Mouse (Mus musculus) liver, embryonic 14.5 days (tissue): Measurements from ENCODE around the gene Ltb4r2. TPM values are rescaled to one million over a fixed set of nuclear protein-coding genes. Genes with fewer than 3 reads are reported as not detected.

Experiments
- ATAC-seq: fragments of 200-750 bp; cut with Nextera tagmentation; 2 replicates; pipeline ENCODE4 v1.8.0; 2017; ENCODE audit warnings: moderate number of reproducible peaks, mild to moderate bottlenecking, moderate library complexity; ENCODE audit not compliant: insufficient read depth
- DNase-seq, 3 experiments: peaks; one replicate each; pipeline ENCODE4 v3.0.0-alpha.2; 2012 to 2013; ENCODE audit warnings: low read depth in 3 of 3, low spot score in 3 of 3
- H3K27ac ChIP-seq: fragments of 300-500 bp; sonication (generic); 2 replicates; pipeline ENCODE4 v1.5.1; 2014; ENCODE audit warnings: moderate library complexity, mild to moderate bottlenecking, control low read depth, inconsistent platforms
- H3K27me3 ChIP-seq: fragments of 300-500 bp; sonication (generic); 2 replicates; pipeline ENCODE4 v1.6.1; 2014; ENCODE audit warnings: mild to moderate bottlenecking, low read length, moderate library complexity; ENCODE audit not compliant: control insufficient read depth, insufficient read depth
- H3K36me3 ChIP-seq: fragments of 300-500 bp; sonication (generic); replicated peaks from 2 replicates; pipeline ENCODE4 v1.6.1; 2014; ENCODE audit warnings: low read depth; ENCODE audit not compliant: control insufficient read depth, insufficient read depth
- H3K4me1 ChIP-seq, 2 experiments: fragments of 200-500 bp in 1 of 2; fragments of 300-500 bp in 1 of 2; sonication (generic) in 1 of 2; replicated peaks; 2 replicates each; pipeline ENCODE4 v1.6.1; 2012 to 2014; ENCODE audit warnings: antibody characterized with exemption in 1 of 2, inconsistent platforms in 1 of 2, low read length in 1 of 2; ENCODE audit not compliant: control insufficient read depth in 2 of 2, insufficient read depth in 2 of 2
- H3K4me2 ChIP-seq: fragments of 300-500 bp; sonication (generic); 2 replicates; pipeline ENCODE4 v1.6.1; 2014; ENCODE audit warnings: low read depth, mild to moderate bottlenecking, control low read depth, moderate library complexity
- H3K4me3 ChIP-seq, 2 experiments: fragments of 200-500 bp in 1 of 2; fragments of 300-500 bp in 1 of 2; sonication (generic) in 1 of 2; 2 replicates each; pipeline ENCODE4 v1.5.1; 2012 to 2014; ENCODE audit warnings: low read depth in 2 of 2, low read length in 2 of 2, mild to moderate bottlenecking in 2 of 2, control low read depth in 1 of 2, inconsistent platforms in 1 of 2, moderate library complexity in 1 of 2; ENCODE audit not compliant: insufficient read depth in 1 of 2
- H3K9ac ChIP-seq: fragments of 300-500 bp; sonication (generic); replicated peaks from 2 replicates; pipeline ENCODE4 v1.6.1; 2014; ENCODE audit warnings: mild to moderate bottlenecking, control low read depth, moderate library complexity
- H3K9me3 ChIP-seq: fragments of 300-500 bp; sonication (generic); 2 replicates; pipeline ENCODE4 v1.6.1; 2016; ENCODE audit warnings: low read length, mixed read lengths; ENCODE audit not compliant: control insufficient read depth
- CTCF ChIP-seq: IDR thresholded peaks from 2 replicates; pipeline ENCODE4 v1.5.1; 2016; ENCODE audit warnings: antibody characterized with exemption, low read depth, control low read depth
- EP300 ChIP-seq: IDR thresholded peaks from 2 replicates; pipeline ENCODE4 v1.6.1; 2016; ENCODE audit warnings: antibody characterized with exemption, low read depth
- WGBS: fragments of 180-500 bp; shearing (Covaris S2); extraction: QIAGEN DNeasy Blood & Tissue Kit; methylation state at CpG from one replicate; pipeline ENCODE4 v1.1.7; 2014; ENCODE audit not compliant: insufficient replicate concordance; 5-methylcytosine and 5-hydroxymethylcytosine counted together
- polyA plus RNA-seq, 2 experiments: library from polyadenylated mRNA; depleted of rRNA in 1 of 2; stranded (reverse) in 1 of 2; unstranded in 1 of 2; fragments of >200 nt; fragmentation: Nextera tagmentation in 1 of 2; extraction: Ambion mirVana in 1 of 2; gene quantifications; 2 replicates each; pipeline versions ENCODE4 v1.2.1 to v1.2.3; 2012 to 2014

Gene Ltb4r2
- polyA plus RNA-seq, 2 experiments = 0.67 TPM

DNA sequence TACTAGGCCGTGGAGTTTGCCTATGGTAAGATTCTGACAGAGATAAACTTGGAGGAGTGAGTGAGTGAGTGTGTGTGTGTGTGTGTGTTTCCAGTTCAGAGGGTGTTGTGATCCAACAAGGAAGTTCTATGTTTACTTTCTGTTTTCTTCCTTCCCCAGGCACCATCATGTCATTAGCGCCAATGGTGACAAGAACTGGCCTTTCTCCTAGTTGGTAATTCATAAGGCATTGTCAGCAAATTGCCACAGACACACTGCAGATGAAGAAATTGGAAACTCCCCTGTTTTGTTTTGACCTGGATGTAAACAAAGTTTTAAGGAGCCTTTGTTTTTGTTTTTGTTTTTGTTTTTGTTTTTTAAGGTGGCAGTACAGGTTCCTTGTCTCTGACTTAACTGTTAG lies 32.2 kb downstream of the Ltb4r2 start:
- Histone ChIP-seq H3K4me2 (no peak overlapping the region), H3K36me3 (no peaks in the 10 kb centered on the region), H3K27ac (no peak overlapping the region), H3K9me3 (no peaks in the 10 kb centered on the region), H3K4me1 (peaks cover 3 to 8% of the 10 kb centered on the region in 2 experiments), H3K4me3 (no peak overlapping the region), H3K27me3 (no peaks in the 10 kb centered on the region), H3K9ac (no peak overlapping the region)
- TF ChIP-seq CTCF (no peak), EP300 (no peak)
- DNase-seq (no peak), ATAC-seq (no peak)
- 38% methylated on average over 2 of the region's 2 CpGs for WGBS

DNA sequence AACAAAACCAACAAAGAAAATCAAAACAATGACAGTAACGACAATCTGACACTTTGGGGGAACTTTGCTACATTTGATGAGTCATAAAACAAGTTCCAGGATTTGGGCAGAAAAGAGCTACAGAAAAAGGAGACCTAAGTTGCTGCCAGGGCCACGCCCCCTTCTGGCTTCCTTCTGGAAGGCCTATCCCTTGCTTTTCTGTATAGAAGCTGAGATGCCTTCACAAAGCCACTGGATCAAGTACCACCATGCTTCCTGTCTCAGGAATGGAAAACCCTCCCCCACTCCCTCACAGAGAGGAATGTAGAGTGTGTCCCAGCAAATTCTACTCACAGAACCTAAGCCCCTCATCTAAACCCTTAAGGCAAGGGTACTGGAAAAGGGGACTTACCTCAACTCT lies 32.7 kb downstream of the Ltb4r2 start:
- Histone ChIP-seq H3K9me3 (no peaks in the 10 kb centered on the region), H3K4me3 (no peak overlapping the region), H3K4me1 (peaks cover 3 to 6% of the 10 kb centered on the region in 2 experiments), H3K36me3 (no peaks in the 10 kb centered on the region), H3K27ac (no peak overlapping the region), H3K27me3 (no peaks in the 10 kb centered on the region), H3K4me2 (no peak overlapping the region), H3K9ac (no peak overlapping the region)
- ATAC-seq (no peak), DNase-seq (no peak)
- WGBS = 52% methylated on average over 2 of the region's 2 CpGs
- TF ChIP-seq CTCF (no peak), EP300 (no peak)

DNA sequence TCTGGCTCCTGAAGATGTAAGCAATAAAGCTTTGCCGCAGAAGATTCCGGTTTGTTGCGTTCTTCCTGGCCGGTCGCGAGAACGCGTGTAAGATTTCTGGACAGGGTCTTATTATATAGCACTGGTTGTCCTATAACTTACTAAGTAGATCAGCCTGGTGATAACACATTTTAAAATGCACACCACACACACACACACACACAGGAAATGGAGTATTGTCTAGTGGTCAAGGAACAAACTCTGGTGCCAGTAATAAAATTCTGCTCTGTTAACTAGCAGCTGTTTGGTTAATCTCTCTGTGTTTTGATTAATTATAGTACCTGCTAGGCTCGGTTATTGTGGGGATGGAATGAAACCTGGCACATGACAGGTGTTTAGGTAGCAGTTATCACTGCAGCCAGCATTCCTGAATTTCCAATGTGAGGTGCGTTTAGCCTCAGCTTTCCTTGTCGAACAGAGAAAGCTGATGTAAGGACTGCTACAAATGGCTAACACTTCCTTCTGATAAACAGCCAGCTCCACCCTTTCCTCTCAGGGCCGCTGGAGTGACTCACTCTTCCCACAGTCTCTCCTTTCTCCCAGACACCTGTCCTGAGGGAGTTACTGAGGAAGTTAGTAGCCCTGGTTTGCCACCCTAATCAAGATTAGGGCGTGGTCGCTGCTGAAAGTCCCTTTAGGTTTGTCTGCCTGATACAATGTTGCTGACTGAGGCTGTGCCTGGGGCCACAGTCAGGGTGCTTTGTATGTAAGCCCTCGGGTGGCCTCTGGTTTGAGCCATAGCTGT lies 34.3 kb downstream of the Ltb4r2 start:
- Histone ChIP-seq H3K4me1 (peaks cover 3 to 6% of the 10 kb centered on the region in 2 experiments), H3K27me3 (no peaks in the 10 kb centered on the region), H3K4me2 (no peak overlapping the region), H3K36me3 (no peaks in the 10 kb centered on the region), H3K9ac (no peak overlapping the region), H3K9me3 (no peaks in the 10 kb centered on the region), H3K27ac (no peak overlapping the region), H3K4me3 (no peak overlapping the region)
- ATAC-seq = no peak
- WGBS = 52% methylated on average over 15 of the region's 15 CpGs
- TF ChIP-seq EP300 (no peak), CTCF (no peak)
- no peak for DNase-seq

Other genes with a start within 250 kb of the Ltb4r2 start
Only the 30 nearest of the 34 such genes appear.
- 0.19 and 0.38 TPM in 2 replicates for gene Fitm1, start 185.8 kb upstream of the Ltb4r2 start, polyA plus RNA-seq (2012; rRNA removed)
- gene Fitm1, start 185.8 kb upstream of the Ltb4r2 start, polyA plus RNA-seq (2014; fragmentation: Nextera tagmentation; extraction: Ambion mirVana) = 0.37 and 0.58 TPM in 2 replicates
- gene Psme1, start 183.3 kb upstream of the Ltb4r2 start, polyA plus RNA-seq (2012; rRNA removed) = 32.0 and 51.1 TPM in 2 replicates
- gene Psme1, start 183.3 kb upstream of the Ltb4r2 start, polyA plus RNA-seq (2014; fragmentation: Nextera tagmentation; extraction: Ambion mirVana) = 99.9 and 103 TPM in 2 replicates
- gene Emc9, start 176.1 kb upstream of the Ltb4r2 start, polyA plus RNA-seq (2012; rRNA removed) = 19.2 and 20.3 TPM in 2 replicates
- 32.8 and 33.0 TPM in 2 replicates for gene Emc9, start 176.1 kb upstream of the Ltb4r2 start, polyA plus RNA-seq (2014; fragmentation: Nextera tagmentation; extraction: Ambion mirVana)
- 36.2 and 56.0 TPM in 2 replicates for gene Psme2, start 170.3 kb upstream of the Ltb4r2 start, polyA plus RNA-seq (2012; rRNA removed)
- gene Psme2, start 170.3 kb upstream of the Ltb4r2 start, polyA plus RNA-seq (2014; fragmentation: Nextera tagmentation; extraction: Ambion mirVana) = 181 and 190 TPM in 2 replicates
- 6.2 and 6.5 TPM in 2 replicates for gene Rnf31, start 169.7 kb upstream of the Ltb4r2 start, polyA plus RNA-seq (2012; rRNA removed)
- 6.6 and 7.6 TPM in 2 replicates for gene Rnf31, start 169.7 kb upstream of the Ltb4r2 start, polyA plus RNA-seq (2014; fragmentation: Nextera tagmentation; extraction: Ambion mirVana)
- gene Irf9, start 157.9 kb upstream of the Ltb4r2 start, polyA plus RNA-seq (2012; rRNA removed) = 13.5 and 15.1 TPM in 2 replicates
- 11.2 and 13.8 TPM in 2 replicates for gene Irf9, start 157.9 kb upstream of the Ltb4r2 start, polyA plus RNA-seq (2014; fragmentation: Nextera tagmentation; extraction: Ambion mirVana)
- gene Rec8, start 143.4 kb upstream of the Ltb4r2 start, polyA plus RNA-seq (2012; rRNA removed) = 1.7 and 1.9 TPM in 2 replicates
- gene Rec8, start 143.4 kb upstream of the Ltb4r2 start, polyA plus RNA-seq (2014; fragmentation: Nextera tagmentation; extraction: Ambion mirVana) = 0.87 and 1.0 TPM in 2 replicates
- gene Ipo4, start 125.5 kb upstream of the Ltb4r2 start, polyA plus RNA-seq (2012; rRNA removed) = 13.5 and 27.6 TPM in 2 replicates
- 22.6 and 27.9 TPM in 2 replicates for gene Ipo4, start 125.5 kb upstream of the Ltb4r2 start, polyA plus RNA-seq (2014; fragmentation: Nextera tagmentation; extraction: Ambion mirVana)
- 2.0 and 3.4 TPM in 2 replicates for gene Gm49378, start 123.5 kb upstream of the Ltb4r2 start, polyA plus RNA-seq (2012; rRNA removed)
- 2.0 and 2.9 TPM in 2 replicates for gene Gm49378, start 123.5 kb upstream of the Ltb4r2 start, polyA plus RNA-seq (2014; fragmentation: Nextera tagmentation; extraction: Ambion mirVana)
- gene Tm9sf1, start 117.6 kb upstream of the Ltb4r2 start, polyA plus RNA-seq (2012; rRNA removed) = 26.4 and 33.2 TPM in 2 replicates
- gene Tm9sf1, start 117.6 kb upstream of the Ltb4r2 start, polyA plus RNA-seq (2014; fragmentation: Nextera tagmentation; extraction: Ambion mirVana) = 42.8 and 45.4 TPM in 2 replicates
- 0.34 and 0.39 TPM in 2 replicates for gene Tssk4, start 111.2 kb upstream of the Ltb4r2 start, polyA plus RNA-seq (2012; rRNA removed)
- 0.19 and 0.23 TPM in 2 replicates for gene Tssk4, start 111.2 kb upstream of the Ltb4r2 start, polyA plus RNA-seq (2014; fragmentation: Nextera tagmentation; extraction: Ambion mirVana)
- 11.6 and 13.4 TPM in 2 replicates for gene Mdp1, start 100.9 kb upstream of the Ltb4r2 start, polyA plus RNA-seq (2012; rRNA removed)
- 15.5 and 16.6 TPM in 2 replicates for gene Mdp1, start 100.9 kb upstream of the Ltb4r2 start, polyA plus RNA-seq (2014; fragmentation: Nextera tagmentation; extraction: Ambion mirVana)
- gene Gmpr2, start 89.5 kb upstream of the Ltb4r2 start, polyA plus RNA-seq (2012; rRNA removed) = 10.6 and 14.1 TPM in 2 replicates
- 17.9 and 18.2 TPM in 2 replicates for gene Gmpr2, start 89.5 kb upstream of the Ltb4r2 start, polyA plus RNA-seq (2014; fragmentation: Nextera tagmentation; extraction: Ambion mirVana)
- gene Nedd8, start 89.3 kb upstream of the Ltb4r2 start, polyA plus RNA-seq (2012; rRNA removed) = 101 and 168 TPM in 2 replicates
- gene Nedd8, start 89.3 kb upstream of the Ltb4r2 start, polyA plus RNA-seq (2014; fragmentation: Nextera tagmentation; extraction: Ambion mirVana) = 279 and 286 TPM in 2 replicates
- 13.4 and 16.6 TPM in 2 replicates for gene Tinf2, start 79.6 kb upstream of the Ltb4r2 start, polyA plus RNA-seq (2012; rRNA removed)
- 19.0 and 19.3 TPM in 2 replicates for gene Tinf2, start 79.6 kb upstream of the Ltb4r2 start, polyA plus RNA-seq (2014; fragmentation: Nextera tagmentation; extraction: Ambion mirVana)
- gene Tgm1, start 47.5 kb upstream of the Ltb4r2 start, polyA plus RNA-seq (2012; rRNA removed) = 2.0 and 2.4 TPM in 2 replicates
- 2.0 and 2.3 TPM in 2 replicates for gene Tgm1, start 47.5 kb upstream of the Ltb4r2 start, polyA plus RNA-seq (2014; fragmentation: Nextera tagmentation; extraction: Ambion mirVana)
- 10.9 and 12.8 TPM in 2 replicates for gene Rabggta, start 39.2 kb upstream of the Ltb4r2 start, polyA plus RNA-seq (2012; rRNA removed)
- 7.4 and 8.1 TPM in 2 replicates for gene Rabggta, start 39.2 kb upstream of the Ltb4r2 start, polyA plus RNA-seq (2014; fragmentation: Nextera tagmentation; extraction: Ambion mirVana)
- 21.2 and 31.0 TPM in 2 replicates for gene Dhrs1, start 15.7 kb upstream of the Ltb4r2 start, polyA plus RNA-seq (2012; rRNA removed)
- 34.4 and 40.4 TPM in 2 replicates for gene Dhrs1, start 15.7 kb upstream of the Ltb4r2 start, polyA plus RNA-seq (2014; fragmentation: Nextera tagmentation; extraction: Ambion mirVana)
- gene Nop9, start 15.7 kb upstream of the Ltb4r2 start, polyA plus RNA-seq (2012; rRNA removed) = 13.1 and 13.2 TPM in 2 replicates
- gene Nop9, start 15.7 kb upstream of the Ltb4r2 start, polyA plus RNA-seq (2014; fragmentation: Nextera tagmentation; extraction: Ambion mirVana) = 20.8 and 27.5 TPM in 2 replicates
- gene Cideb, start 3.0 kb upstream of the Ltb4r2 start, polyA plus RNA-seq (2012; rRNA removed) = 37.3 and 42.1 TPM in 2 replicates
- gene Cideb, start 3.0 kb upstream of the Ltb4r2 start, polyA plus RNA-seq (2014; fragmentation: Nextera tagmentation; extraction: Ambion mirVana) = 40.0 and 42.8 TPM in 2 replicates
- 2.9 and 3.3 TPM in 2 replicates for gene Ltb4r1, start 4.5 kb downstream of the Ltb4r2 start, polyA plus RNA-seq (2012; rRNA removed)
- 1.7 and 2.7 TPM in 2 replicates for gene Ltb4r1, start 4.5 kb downstream of the Ltb4r2 start, polyA plus RNA-seq (2014; fragmentation: Nextera tagmentation; extraction: Ambion mirVana)
- gene Adcy4, start 22.7 kb downstream of the Ltb4r2 start, polyA plus RNA-seq (2012; rRNA removed) = 0.88 and 1.0 TPM in 2 replicates
- 0.66 and 1.2 TPM in 2 replicates for gene Adcy4, start 22.7 kb downstream of the Ltb4r2 start, polyA plus RNA-seq (2014; fragmentation: Nextera tagmentation; extraction: Ambion mirVana)
- gene Ripk3, start 27.4 kb downstream of the Ltb4r2 start, polyA plus RNA-seq (2012; rRNA removed) = 13.1 and 15.1 TPM in 2 replicates
- gene Ripk3, start 27.4 kb downstream of the Ltb4r2 start, polyA plus RNA-seq (2014; fragmentation: Nextera tagmentation; extraction: Ambion mirVana) = 18.2 and 22.0 TPM in 2 replicates
- 0.89 and 1.0 TPM in 2 replicates for gene Nfatc4, start 61.7 kb downstream of the Ltb4r2 start, polyA plus RNA-seq (2012; rRNA removed)
- 0.33 and 0.66 TPM in 2 replicates for gene Nfatc4, start 61.7 kb downstream of the Ltb4r2 start, polyA plus RNA-seq (2014; fragmentation: Nextera tagmentation; extraction: Ambion mirVana)
- 1.7 and 1.9 TPM in 2 replicates for gene Nynrin, start 92.6 kb downstream of the Ltb4r2 start, polyA plus RNA-seq (2012; rRNA removed)
- gene Nynrin, start 92.6 kb downstream of the Ltb4r2 start, polyA plus RNA-seq (2014; fragmentation: Nextera tagmentation; extraction: Ambion mirVana) = 1.2 and 1.4 TPM in 2 replicates
- 0.15 and 0.16 TPM in 2 replicates for gene Cbln3, start 123.0 kb downstream of the Ltb4r2 start, polyA plus RNA-seq (2012; rRNA removed)
- 0.06 and 0.15 TPM in 2 replicates for gene Cbln3, start 123.0 kb downstream of the Ltb4r2 start, polyA plus RNA-seq (2014; fragmentation: Nextera tagmentation; extraction: Ambion mirVana)
- 5.8 and 7.5 TPM in 2 replicates for gene Khnyn, start 123.5 kb downstream of the Ltb4r2 start, polyA plus RNA-seq (2012; rRNA removed)
- 2.4 and 2.8 TPM in 2 replicates for gene Khnyn, start 123.5 kb downstream of the Ltb4r2 start, polyA plus RNA-seq (2014; fragmentation: Nextera tagmentation; extraction: Ambion mirVana)
- 6.1 and 6.7 TPM in 2 replicates for gene Sdr39u1, start 138.9 kb downstream of the Ltb4r2 start, polyA plus RNA-seq (2012; rRNA removed)
- 11.8 and 12.0 TPM in 2 replicates for gene Sdr39u1, start 138.9 kb downstream of the Ltb4r2 start, polyA plus RNA-seq (2014; fragmentation: Nextera tagmentation; extraction: Ambion mirVana)
- gene Cma1, start 183.2 kb downstream of the Ltb4r2 start, polyA plus RNA-seq (2012; rRNA removed) = 0.12 and 0.13 TPM in 2 replicates
- 0.15 and 0.25 TPM in 2 replicates for gene Cma1, start 183.2 kb downstream of the Ltb4r2 start, polyA plus RNA-seq (2014; fragmentation: Nextera tagmentation; extraction: Ambion mirVana)
- gene Cma2, start 189.6 kb downstream of the Ltb4r2 start, polyA plus RNA-seq (2012; rRNA removed) = not detected in 2 replicates
- not detected in 2 replicates for gene Cma2, start 189.6 kb downstream of the Ltb4r2 start, polyA plus RNA-seq (2014; fragmentation: Nextera tagmentation; extraction: Ambion mirVana)